Mouse (Mus musculus) neural tube, embryonic 14.5 days (tissue): ENCODE data around the gene Ttc30b. TPM values are rescaled to one million over a fixed set of nuclear protein-coding genes. Genes with fewer than 3 reads are reported as not detected.

ENCODE experiments used
- ATAC-seq: fragments of 200-750 bp; cut with Nextera tagmentation; 2 replicates; pipeline ENCODE4 v1.8.0; 2017; ENCODE audit warnings: low read depth, mild to moderate bottlenecking, moderate TSS enrichment, moderate library complexity
- H3K27ac ChIP-seq: fragments of 300-500 bp; sonication (generic); 2 replicates; pipeline ENCODE4 v1.5.1; 2014; ENCODE audit warnings: low read depth, mild to moderate bottlenecking, control low read depth, low read length, moderate library complexity, mixed read lengths
- H3K27me3 ChIP-seq: fragments of 300-500 bp; sonication (generic); 2 replicates; pipeline ENCODE4 v1.6.1; 2014; ENCODE audit warnings: low read length; ENCODE audit not compliant: control insufficient read depth, insufficient read depth
- H3K36me3 ChIP-seq: fragments of 300-500 bp; sonication (generic); 2 replicates; pipeline ENCODE4 v1.6.1; 2014; ENCODE audit warnings: low read length, mixed read lengths; ENCODE audit not compliant: control insufficient read depth, insufficient read depth
- H3K4me1 ChIP-seq: fragments of 300-500 bp; sonication (generic); 2 replicates; pipeline ENCODE4 v1.6.1; 2014; ENCODE audit warnings: low read length; ENCODE audit not compliant: control insufficient read depth, insufficient read depth
- H3K4me2 ChIP-seq: fragments of 300-500 bp; sonication (generic); 2 replicates; pipeline ENCODE4 v1.6.1; 2014; ENCODE audit warnings: mild to moderate bottlenecking, low read depth, low read length, control low read depth
- H3K4me3 ChIP-seq: fragments of 300-500 bp; sonication (generic); 2 replicates; pipeline ENCODE4 v1.5.1; 2014; ENCODE audit warnings: low read depth, low read length, control low read depth, mixed read lengths
- H3K9ac ChIP-seq: fragments of 300-500 bp; sonication (generic); replicated peaks from 2 replicates; pipeline ENCODE4 v1.6.1; 2014; ENCODE audit warnings: low read depth, mild to moderate bottlenecking, control low read depth, low read length, mixed read lengths
- H3K9me3 ChIP-seq: fragments of 300-500 bp; sonication (generic); 2 replicates; pipeline ENCODE4 v1.6.1; 2016; ENCODE audit warnings: low read length; ENCODE audit not compliant: control insufficient read depth
- WGBS: fragments of 180-500 bp; shearing (Covaris S2); extraction: QIAGEN DNeasy Blood & Tissue Kit; methylation state at CpG from one replicate; pipeline ENCODE4 v1.1.7; 2014; 5-methylcytosine and 5-hydroxymethylcytosine counted together
- polyA plus RNA-seq: library from polyadenylated mRNA; unstranded; fragments of >200 nt; fragmentation: Nextera tagmentation; extraction: Ambion mirVana; gene quantifications from 2 replicates; pipeline ENCODE4 v1.2.1, GENCODE M21; 2014

Gene Ttc30b
- polyA plus RNA-seq, 1 experiment from 2014 or later: 20.2 TPM

DNA sequence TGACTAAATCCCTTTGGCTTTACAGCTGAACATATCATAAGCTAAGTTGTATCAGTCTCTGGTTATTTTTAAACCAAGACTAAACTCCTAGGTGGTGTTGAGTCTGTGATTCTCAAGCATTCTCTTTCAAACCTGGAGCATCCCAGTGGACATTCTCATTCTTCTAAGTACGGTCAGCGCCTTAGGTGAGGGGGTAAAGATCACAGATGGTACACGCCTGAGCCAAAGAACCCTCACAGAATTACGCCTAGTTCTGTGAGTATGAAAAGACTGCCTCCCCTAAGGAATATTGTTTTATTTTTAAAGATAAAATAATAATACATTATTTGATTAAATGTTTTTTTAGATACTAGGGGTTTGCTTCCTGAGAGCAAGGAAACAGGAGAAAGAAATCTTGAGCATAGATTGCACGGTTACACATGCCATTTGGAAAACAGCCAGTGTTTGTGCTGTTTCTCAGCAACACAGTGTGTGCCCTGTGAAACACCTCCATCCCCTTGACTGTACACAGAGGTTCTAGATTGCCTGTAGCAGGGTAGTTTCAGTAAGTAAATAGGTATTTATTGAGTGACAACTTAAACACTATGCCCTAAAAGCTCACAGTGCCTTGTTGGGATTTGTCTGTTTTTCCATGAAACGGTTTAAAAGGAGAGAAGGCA lies 8.5 kb downstream of the Ttc30b start:
- H3K4me1 ChIP-seq: peaks cover 7% of the 10 kb centered on the region; the same call in 1 of the 2 replicates
- no peak overlapping the region for H3K4me3 ChIP-seq
- no peaks in the 10 kb centered on the region for H3K9me3 ChIP-seq
- WGBS: 91% methylated on average over 6 of the region's 6 CpGs
- H3K4me2 ChIP-seq: no peak overlapping the region
- H3K27me3 ChIP-seq: no peaks in the 10 kb centered on the region
- no peak for ATAC-seq
- no peak overlapping the region for H3K27ac ChIP-seq
- no peak overlapping the region for H3K9ac ChIP-seq
- H3K36me3 ChIP-seq: 0 out of 2 replicates have a peak, but pooled peaks cover 3% of the 10 kb centered on the region

DNA sequence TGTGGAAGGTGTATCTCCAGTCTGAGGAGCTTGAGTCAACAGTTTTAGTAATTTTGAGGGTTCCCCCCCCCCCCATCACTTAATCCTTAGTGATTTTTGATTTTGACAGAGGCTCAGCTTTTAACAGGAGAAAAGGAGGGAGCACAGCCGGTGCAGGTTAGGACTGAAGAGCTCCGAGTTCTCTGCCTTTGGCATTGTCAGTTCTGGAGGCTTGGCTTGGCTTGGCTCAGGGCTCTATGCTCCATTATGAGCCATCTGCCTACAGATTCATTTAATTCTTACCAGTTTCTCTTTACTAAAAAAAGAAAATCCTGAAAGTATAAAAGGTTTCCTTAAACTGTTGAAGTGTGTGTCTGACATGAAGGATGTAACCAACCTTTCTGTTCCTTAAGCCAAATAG lies 9.2 kb downstream of the Ttc30b start:
- Histone ChIP-seq H3K36me3 (0 out of 2 replicates have a peak, but pooled peaks cover 3% of the 10 kb centered on the region), H3K4me3 (no peak overlapping the region), H3K27me3 (no peaks in the 10 kb centered on the region), H3K4me2 (no peak overlapping the region), H3K9me3 (no peaks in the 10 kb centered on the region), H3K4me1 (peaks cover 9% of the 10 kb centered on the region), H3K9ac (no peak overlapping the region), H3K27ac (no peak overlapping the region)
- no peak for ATAC-seq
- 83% methylated on average over 2 of the region's 2 CpGs for WGBS

DNA sequence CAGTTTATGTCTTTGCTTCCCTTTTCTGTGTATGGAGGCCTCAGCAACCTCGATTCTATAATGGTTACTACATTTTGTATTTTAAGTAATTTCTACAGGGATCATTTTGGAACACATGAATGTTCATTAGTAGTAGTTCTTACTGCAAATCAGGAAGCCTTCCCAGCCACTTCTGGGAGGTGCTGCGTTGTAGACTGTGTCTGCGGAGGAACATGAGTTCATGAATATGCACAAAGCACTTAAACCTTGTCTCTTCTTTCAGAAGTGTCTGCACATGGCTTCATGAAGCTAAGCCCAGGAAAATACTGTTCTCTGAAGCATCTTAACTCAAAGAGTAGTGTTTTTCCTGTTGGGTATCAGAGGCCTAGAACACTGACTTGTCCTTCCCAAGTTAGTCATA lies 10.4 kb downstream of the Ttc30b start:
- Histone ChIP-seq H3K36me3 (0 out of 2 replicates have a peak, but pooled peaks cover 3% of the 10 kb centered on the region), H3K9ac (no peak overlapping the region), H3K27ac (no peak overlapping the region), H3K4me1 (peaks cover 16% of the 10 kb centered on the region), H3K4me2 (no peak overlapping the region), H3K27me3 (no peaks in the 10 kb centered on the region), H3K4me3 (no peak overlapping the region), H3K9me3 (no peaks in the 10 kb centered on the region)
- no peak for ATAC-seq
- 76% methylated on average over 3 of the region's 3 CpGs for WGBS

DNA sequence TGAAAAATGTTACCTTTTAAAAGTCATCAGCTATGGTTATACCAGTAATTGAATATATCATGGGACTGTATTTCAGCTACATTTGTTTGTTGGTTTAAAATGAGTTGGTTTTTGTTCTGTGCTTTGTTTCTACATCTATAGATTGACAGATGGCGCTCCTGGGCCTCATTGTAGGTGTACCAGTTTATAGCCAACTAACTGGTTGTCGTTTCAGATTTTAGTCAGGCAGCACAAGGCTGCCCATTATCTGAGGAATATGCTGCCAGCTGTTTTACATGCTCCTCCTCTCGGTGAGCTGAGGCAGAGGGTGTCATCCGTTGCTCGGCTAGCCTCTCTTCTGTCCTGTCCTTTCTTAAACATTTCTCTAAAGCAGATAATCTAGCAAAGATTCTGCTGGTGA lies 12.3 kb downstream of the Ttc30b start:
- Histone ChIP-seq H3K4me1 (peaks cover 16% of the 10 kb centered on the region), H3K9me3 (no peaks in the 10 kb centered on the region), H3K36me3 (0 out of 2 replicates have a peak, but pooled peaks cover 3% of the 10 kb centered on the region), H3K4me3 (no peak overlapping the region), H3K4me2 (no peak overlapping the region), H3K27ac (no peak overlapping the region), H3K27me3 (no peaks in the 10 kb centered on the region), H3K9ac (no peak overlapping the region)
- WGBS: 41% methylated on average over 5 of the region's 5 CpGs
- no peak for ATAC-seq

DNA sequence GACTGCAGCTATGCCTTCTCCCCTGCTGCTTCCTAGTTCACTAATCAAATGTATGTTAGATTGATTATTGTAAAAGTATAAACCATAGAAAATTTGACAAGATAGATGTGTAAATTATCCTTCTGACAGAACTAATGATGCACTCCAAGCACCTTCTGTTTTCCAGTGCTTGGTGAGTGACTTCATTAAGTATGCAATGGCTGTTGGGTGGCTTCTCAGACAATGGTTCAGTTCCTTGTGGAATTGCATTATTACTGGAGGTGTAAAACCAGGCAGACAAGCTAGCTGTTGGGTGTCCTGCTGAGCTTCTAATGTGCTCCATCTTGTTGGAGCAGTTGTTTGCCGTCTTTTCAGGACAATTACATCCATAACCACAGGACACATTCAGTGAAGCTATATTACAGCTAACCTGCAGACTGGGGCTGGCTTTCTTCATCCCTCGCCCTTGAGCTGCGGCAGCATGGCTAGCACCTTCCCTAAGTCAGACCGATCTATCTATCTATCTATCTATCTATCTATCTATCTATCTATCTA lies 14.5 kb downstream of the Ttc30b start:
- no peak overlapping the region for H3K4me3 ChIP-seq
- no peak overlapping the region for H3K4me2 ChIP-seq
- no peaks in the 10 kb centered on the region for H3K36me3 ChIP-seq
- peaks cover 16% of the 10 kb centered on the region for H3K4me1 ChIP-seq
- WGBS: 43% methylated on average over 4 of the region's 4 CpGs
- no peaks in the 10 kb centered on the region for H3K9me3 ChIP-seq
- ATAC-seq: peak; percentile 56; the same call in 1 of the 2 replicates
- H3K9ac ChIP-seq: no peak overlapping the region
- peak overlapping the region; percentile 44; the same call in 1 of the 2 replicates for H3K27ac ChIP-seq
- no peaks in the 10 kb centered on the region for H3K27me3 ChIP-seq

DNA sequence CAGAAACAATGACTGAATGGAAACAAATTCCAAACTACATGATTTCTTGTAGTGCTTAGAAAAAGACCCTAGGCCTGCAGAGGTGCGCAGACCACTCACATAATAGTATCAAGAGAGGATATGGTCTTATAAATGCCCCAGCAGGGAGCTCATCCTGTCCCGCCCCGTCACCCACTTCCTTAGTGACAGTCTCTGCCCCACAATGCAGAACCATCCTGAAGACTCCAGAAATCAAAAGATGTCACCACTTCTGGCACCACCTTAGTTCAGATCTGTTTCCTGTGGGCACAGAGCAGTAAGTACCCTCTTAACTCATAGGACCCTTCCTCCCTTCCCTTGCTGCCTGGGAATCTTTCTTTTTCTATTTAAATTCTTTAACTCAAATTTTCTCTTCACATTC lies 23.3 kb downstream of the Ttc30b start:
- Histone ChIP-seq H3K36me3 (peaks cover 7% of the 10 kb centered on the region; the same call in 1 of the 2 replicates), H3K4me3 (no peak overlapping the region), H3K4me1 (no peaks in the 10 kb centered on the region), H3K27me3 (no peaks in the 10 kb centered on the region), H3K4me2 (no peak overlapping the region), H3K9me3 (no peaks in the 10 kb centered on the region), H3K9ac (no peak overlapping the region), H3K27ac (no peak overlapping the region)
- no peak for ATAC-seq
- WGBS: 90% methylated on average over 3 of the region's 3 CpGs

DNA sequence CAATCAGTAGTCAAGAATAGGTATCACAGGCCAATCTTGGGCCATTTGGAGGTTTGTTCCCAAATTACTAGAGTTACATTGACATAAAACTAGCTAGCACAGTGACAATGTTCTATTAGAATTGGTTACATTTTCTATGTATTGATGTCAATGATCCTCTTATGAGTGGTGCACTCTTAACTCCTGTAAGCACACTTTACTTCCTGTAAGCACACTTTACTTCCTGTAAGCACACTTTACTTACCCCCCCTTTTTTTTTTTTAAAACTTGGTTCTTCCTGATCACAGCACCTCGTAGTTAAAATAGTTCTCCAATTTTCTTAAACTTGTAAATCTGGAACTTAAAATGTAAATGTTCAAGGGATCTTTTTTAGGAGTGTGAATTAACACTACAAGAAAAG lies 31.2 kb downstream of the Ttc30b start:
- no peak overlapping the region for H3K4me2 ChIP-seq
- 80% methylated on average over 1 of the region's 1 CpGs for WGBS
- 0 out of 2 replicates have a peak, but pooled peaks cover 8% of the 10 kb centered on the region for H3K36me3 ChIP-seq
- ATAC-seq: no peak
- no peak overlapping the region for H3K27ac ChIP-seq
- no peak overlapping the region for H3K9ac ChIP-seq
- H3K27me3 ChIP-seq: no peaks in the 10 kb centered on the region
- H3K9me3 ChIP-seq: no peaks in the 10 kb centered on the region
- H3K4me3 ChIP-seq: no peak overlapping the region
- no peaks in the 10 kb centered on the region for H3K4me1 ChIP-seq

DNA sequence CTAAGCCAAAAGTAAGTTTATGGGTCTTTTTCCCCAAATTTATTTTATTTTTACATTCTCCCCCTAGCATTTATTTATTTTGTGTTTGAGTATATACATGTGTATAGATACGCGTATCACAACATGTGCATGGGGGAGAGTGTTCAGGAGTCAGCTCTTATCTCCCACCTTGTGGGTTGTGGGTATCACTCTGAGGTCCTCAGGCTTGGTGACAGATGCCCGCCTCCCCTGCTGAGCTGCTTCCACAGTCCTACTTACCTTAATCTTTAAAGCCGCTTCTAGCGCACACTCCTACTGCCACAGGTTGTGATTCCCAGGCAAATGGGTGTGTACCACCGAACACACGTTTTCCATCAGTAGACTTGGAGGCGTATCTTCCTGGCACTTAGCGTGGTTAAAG lies 36.5 kb downstream of the Ttc30b start:
- Histone ChIP-seq H3K36me3 (0 out of 2 replicates have a peak, but pooled peaks cover 4% of the 10 kb centered on the region), H3K4me1 (no peaks in the 10 kb centered on the region)
- WGBS: 95% methylated on average over 9 of the region's 9 CpGs

DNA sequence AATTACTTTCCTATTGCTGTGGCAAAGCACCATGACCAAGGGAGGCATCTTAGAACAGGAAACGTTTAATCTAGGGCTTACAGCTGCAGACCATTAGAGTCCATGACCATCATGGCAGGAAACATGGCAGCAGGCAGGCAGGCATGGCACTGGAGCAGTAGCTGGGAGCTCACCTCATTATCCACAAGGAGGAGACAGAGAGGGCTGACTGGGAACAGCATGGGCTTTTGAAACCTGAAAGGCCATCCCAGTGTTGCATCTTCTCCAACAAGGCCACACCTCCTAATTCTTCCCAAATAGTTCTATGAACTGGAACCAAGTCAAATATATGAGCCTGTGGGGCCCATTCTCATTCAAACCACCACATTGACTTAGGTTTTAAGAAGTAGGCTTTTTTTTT lies 38.1 kb downstream of the Ttc30b start:
- no peak overlapping the region for H3K9ac ChIP-seq
- 0 out of 2 replicates have a peak, but pooled peaks cover 4% of the 10 kb centered on the region for H3K36me3 ChIP-seq
- no peaks in the 10 kb centered on the region for H3K4me1 ChIP-seq
- H3K27ac ChIP-seq: no peak overlapping the region
- H3K27me3 ChIP-seq: no peaks in the 10 kb centered on the region
- no peak overlapping the region for H3K4me2 ChIP-seq
- no peak for ATAC-seq
- H3K9me3 ChIP-seq: no peaks in the 10 kb centered on the region
- no peak overlapping the region for H3K4me3 ChIP-seq
- WGBS: 82% methylated on average over 1 of the region's 1 CpGs

More for the DNA sequence above, 36.5 kb downstream of the Ttc30b start:
- Histone ChIP-seq H3K27ac (no peak overlapping the region), H3K9ac (no peak overlapping the region), H3K9me3 (no peaks in the 10 kb centered on the region), H3K4me2 (no peak overlapping the region), H3K4me3 (no peak overlapping the region), H3K27me3 (no peaks in the 10 kb centered on the region)
- ATAC-seq: no peak
